Mouse (Mus musculus) frontal cortex, postnatal 14 days (tissue): Measurements from ENCODE around the gene Gm17334.

ENCODE experiments used
- DNase-seq, 2 experiments: peaks; one replicate each; pipeline ENCODE4 v3.0.0; 2022; ENCODE audit warnings: low spot score in 2 of 2

Gene Gm17334

GRCm38 (mm10) chr11:53773087-53773486 is at the start of gene Gm17334:
TSS of gene Gm17334 (minus strand) at chr11:53773187.
- DNase-seq: no peak

- no peak for DNase-seq
These were observed 49.0 kb upstream of the Gm17334 start for GRCm38 (mm10) chr11:53821945-53822338.

- DNase-seq: no peak
These were observed 48.4 kb upstream of the Gm17334 start for GRCm38 (mm10) chr11:53821230-53821944.

GRCm38 (mm10) chr11:53820516-53821170 is 47.7 kb upstream of the Gm17334 start:
- DNase-seq: no peak

GRCm38 (mm10) chr11:53819511-53819910 is 46.5 kb upstream of the Gm17334 start:
- DNase-seq: no peak

GRCm38 (mm10) chr11:53818794-53819193 is 45.8 kb upstream of the Gm17334 start:
- no peak for DNase-seq

- DNase-seq: no peak
These were observed 43.9 kb upstream of the Gm17334 start for GRCm38 (mm10) chr11:53816841-53817375.

GRCm38 (mm10) chr11:53814810-53815209 is 41.8 kb upstream of the Gm17334 start:
- no peak for DNase-seq

- DNase-seq: no peak
These were observed 40.2 kb upstream of the Gm17334 start for GRCm38 (mm10) chr11:53813001-53813868.

GRCm38 (mm10) chr11:53811312-53811711 is 38.3 kb upstream of the Gm17334 start:
- no peak for DNase-seq

- no peak for DNase-seq
These were observed 37.8 kb upstream of the Gm17334 start for GRCm38 (mm10) chr11:53810749-53811148.

GRCm38 (mm10) chr11:53810156-53810555 is 37.2 kb upstream of the Gm17334 start:
- DNase-seq: no peak

GRCm38 (mm10) chr11:53809354-53809753 is 36.4 kb upstream of the Gm17334 start:
- no peak for DNase-seq

GRCm38 (mm10) chr11:53805786-53806185 is 32.8 kb upstream of the Gm17334 start:
- DNase-seq: no peak

GRCm38 (mm10) chr11:53804569-53805344 is 31.8 kb upstream of the Gm17334 start:
- DNase-seq: no peak

- DNase-seq: no peak
These were observed 30.5 kb upstream of the Gm17334 start for GRCm38 (mm10) chr11:53803494-53803893.

- no peak for DNase-seq
These were observed 30.1 kb upstream of the Gm17334 start for GRCm38 (mm10) chr11:53803093-53803492.

- no peak for DNase-seq
These were observed 28.0 kb upstream of the Gm17334 start for GRCm38 (mm10) chr11:53800975-53801374.

GRCm38 (mm10) chr11:53800036-53800435 is 27.0 kb upstream of the Gm17334 start:
- no peak for DNase-seq

GRCm38 (mm10) chr11:53798041-53798711 is 25.2 kb upstream of the Gm17334 start:
- DNase-seq: no peak
